Mouse (Mus musculus) layer of hippocampus, postnatal 10 days (tissue): ENCODE measurements at regions not wholly inside any gene's neighbourhood (a gene's known extent, or its start where the extent isn't known, plus 50 kb on each side); places are given as distances from the start of the nearest gene placed in this dataset.

ENCODE experiments used
- microRNA-seq, 2 experiments: library from miRNA; unstranded; fragments of <30 nt; microRNA quantifications; one replicate each; pipeline ENCODE4 v1.2.0; 2021

Small RNAs in the stretch of these regions (microRNA-seq; reads per million reads assigned to microRNA genes)
- 0 reads per million in 2 experiments for gene Mir1187
